25 mouse cellular contexts compared by ENCODE assay signal in the genomic region with DNA sequence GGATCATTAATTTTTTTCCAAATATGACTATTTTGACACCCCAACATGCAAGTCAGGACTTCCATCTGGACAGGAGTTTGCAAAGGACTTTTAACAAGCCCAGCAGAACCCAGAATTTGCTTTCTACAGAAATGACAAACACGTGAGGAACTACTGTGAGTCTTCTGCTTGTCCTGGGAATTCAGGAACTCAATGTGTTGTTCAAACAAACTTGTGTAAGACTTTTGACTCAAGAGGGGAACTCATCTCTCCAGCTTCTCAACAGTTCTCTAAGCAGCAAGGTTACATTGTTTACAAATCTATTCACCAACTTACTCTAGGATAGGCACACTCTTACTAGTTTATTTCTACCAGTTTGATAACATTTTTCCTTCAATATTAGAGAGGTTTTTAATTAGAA. TPM values are rescaled to one million over a fixed set of nuclear protein-coding genes. Genes with fewer than 3 reads are reported as not detected.
"Had no signal": no experiment of that assay in that cellular context is flagged by ENCODE, and none has a peak within 500 bp of the region (broad histone marks: within the 10 kb centered on the region; RNA-seq: fewer than 3 reads in every experiment).

No protein-coding gene starts in this region.

- H3K9ac ChIP-seq: liver, embryonic 15.5 days; liver, postnatal 0 days; lung, embryonic 15.5 days; midbrain, embryonic 13.5 days; midbrain, embryonic 15.5 days; neural tube, embryonic 12.5 days had no signal

- ATAC-seq: liver, postnatal 0 days; midbrain, embryonic 13.5 days; midbrain, embryonic 15.5 days had no signal

- H3K36me3 ChIP-seq: liver, embryonic 15.5 days; lung, embryonic 15.5 days; midbrain, embryonic 13.5 days; midbrain, embryonic 15.5 days; neural tube, embryonic 12.5 days had no signal

- H3K4me1 ChIP-seq: midbrain, embryonic 13.5 days; midbrain, embryonic 15.5 days; neural tube, embryonic 12.5 days had no signal

- H3K4me3 ChIP-seq: liver, embryonic 15.5 days; lung, embryonic 15.5 days; megakaryocyte, embryonic 14.5 days; midbrain, embryonic 13.5 days; midbrain, embryonic 15.5 days; neural tube, embryonic 12.5 days had no signal

- DNase-seq: liver, postnatal 0 days; lung, adult 2 months; lung, postnatal 10 days; retina, postnatal 1 day; right cerebral cortex, adult 18-20 months; right cerebral cortex, postnatal 25 days; right cerebral cortex, postnatal 4 days; spleen, adult 18-20 months; thymus, adult 18-20 months; thymus, postnatal 14 days; thymus, postnatal 36 days had no signal

- H3K9me3 ChIP-seq: midbrain, embryonic 13.5 days; midbrain, embryonic 15.5 days; neural tube, embryonic 12.5 days had no signal

- H3K4me2 ChIP-seq: liver, embryonic 15.5 days; lung, embryonic 15.5 days; midbrain, embryonic 11.5 days; midbrain, embryonic 13.5 days; midbrain, embryonic 15.5 days; neural tube, embryonic 12.5 days had no signal

- H3K27me3 ChIP-seq: liver, embryonic 15.5 days; megakaryocyte, embryonic 14.5 days; midbrain, embryonic 13.5 days; midbrain, embryonic 15.5 days; neural tube, embryonic 12.5 days had no signal

- H3K27ac ChIP-seq: liver, embryonic 15.5 days; lung, embryonic 15.5 days; midbrain, embryonic 13.5 days; midbrain, embryonic 15.5 days; neural tube, embryonic 12.5 days had no signal

RNA-seq across cellular contexts. Expression of a gene that starts 32.0 kb away (rescaled TPM):
- total RNA-seq: midbrain, postnatal 0 days; monocyte, adult 5-6 weeks had no signal
- polyA plus RNA-seq: liver, embryonic 15.5 days; liver, postnatal 0 days; lung, adult 2 months; lung, embryonic 15.5 days; midbrain, embryonic 11.5 days; midbrain, embryonic 13.5 days; midbrain, embryonic 15.5 days; midbrain, postnatal 0 days; neural tube, embryonic 12.5 days; neural tube, embryonic 14.5 days; small intestine, adult 2 months; stomach, embryonic 14.5 days; stomach, embryonic 16.5 days; thymus, postnatal 0 days had no signal
